In genomic region chr17:33629487-33630125, GRCm38 (mm10) we compare ENCODE assay signal across 8 mouse cellular contexts. TPM values are rescaled to one million over a fixed set of nuclear protein-coding genes. Genes with fewer than 3 reads are reported as not detected.
DNase-seq lines count a peak whose midpoint lies in the region; ATAC-seq and TF ChIP-seq lines count a peak whose summit lies in the region.

No protein-coding gene starts in this region.

- peaks cover 3% of the 10 kb centered on the region for H3K36me3 ChIP-seq in hindbrain, embryonic 16.5 days (ENCODE audit: control insufficient read depth, insufficient read depth, low read length)
- peaks cover 5% of the 10 kb centered on the region; the same call in 1 of the 2 replicates for H3K36me3 ChIP-seq in midbrain, postnatal 0 days (ENCODE audit: insufficient read depth, low read length)

- peak; percentile 13; the same call in 1 of the 2 replicates for TF ChIP-seq CTCF in midbrain, postnatal 0 days (IDR thresholded peaks at IDR 0.05)

- no peaks in the 10 kb centered on the region for H3K9me3 ChIP-seq in hindbrain, embryonic 16.5 days (ENCODE audit: control insufficient read depth, low read length)
- no peaks in the 10 kb centered on the region for H3K9me3 ChIP-seq in midbrain, postnatal 0 days (ENCODE audit: low read length)

- peak overlapping the region; percentile 87 for H3K9ac ChIP-seq in hindbrain, embryonic 16.5 days (ENCODE audit: low read depth, low read length)
- peak overlapping the region; percentile 77 for H3K9ac ChIP-seq in midbrain, postnatal 0 days (replicated peaks; ENCODE audit: low read length, poor library complexity, severe bottlenecking)

- peak; percentile 39 for DNase-seq in cerebellum, adult 8-10 months
- DNase-seq in cerebellum, adult 11 months = no peak
- DNase-seq in spleen, postnatal 4 days (ENCODE audit: low spot score in 2 of 2) = peak; percentile 25 to 68
- no peak for DNase-seq in spleen, postnatal 36 days (ENCODE audit: low spot score in 2 of 2)
- DNase-seq in midbrain, postnatal 0 days (ENCODE audit: low spot score) = no peak
- DNase-seq in urinary bladder, postnatal 25 days (ENCODE audit: low spot score) = no peak
- no peak for DNase-seq in left cerebral cortex, adult 11 months (ENCODE audit: low spot score)

- no peaks in the 10 kb centered on the region for H3K27me3 ChIP-seq in hindbrain, embryonic 16.5 days (replicated peaks; ENCODE audit: control insufficient read depth, insufficient read depth, low read length)
- H3K27me3 ChIP-seq in midbrain, postnatal 0 days (ENCODE audit: insufficient read depth, low read length) = no peaks in the 10 kb centered on the region

- H3K4me1 ChIP-seq in hindbrain, embryonic 16.5 days (ENCODE audit: control insufficient read depth, insufficient read depth, low read depth, low read length) = peaks cover 27% of the 10 kb centered on the region
- peaks cover 10% of the 10 kb centered on the region for H3K4me1 ChIP-seq in midbrain, postnatal 0 days (ENCODE audit: insufficient read depth, low read length)

- WGBS in hindbrain, embryonic 16.5 days = 73% methylated on average over 12 of the region's 12 CpGs
- 72% methylated on average over 12 of the region's 12 CpGs for WGBS in midbrain, postnatal 0 days

- peak overlapping the region; percentile 97 for H3K27ac ChIP-seq in hindbrain, embryonic 16.5 days (ENCODE audit: low read depth, low read length)
- H3K27ac ChIP-seq in midbrain, postnatal 0 days (ENCODE audit: low read depth, low read length) = peak overlapping the region; percentile 96

- peak; percentile 7 for ATAC-seq in hindbrain, embryonic 16.5 days
- peak; percentile 11; the same call in 1 of the 2 replicates for ATAC-seq in midbrain, postnatal 0 days (ENCODE audit: low FRiP score)

- H3K4me3 ChIP-seq in hindbrain, embryonic 16.5 days (ENCODE audit: low read length) = peak overlapping the region; percentile 61
- peak overlapping the region; percentile 58 for H3K4me3 ChIP-seq in midbrain, postnatal 0 days (ENCODE audit: low read depth, low read length)

- H3K4me2 ChIP-seq in hindbrain, embryonic 16.5 days (ENCODE audit: low read length) = peak overlapping the region; percentile 83
- H3K4me2 ChIP-seq in midbrain, postnatal 0 days (ENCODE audit: low read depth, low read length, poor library complexity, severe bottlenecking) = peak overlapping the region; percentile 49

RNA-seq across cellular contexts. Expression of gene Zfp414, which starts 0.7 kb away (rescaled TPM):
- 50.9 and 71.0 TPM in 2 replicates for polyA plus RNA-seq in hindbrain, embryonic 16.5 days (2015; fragmentation: Nextera tagmentation; extraction: Ambion mirVana)
- total RNA-seq in midbrain, postnatal 0 days (2014; rRNA removed) = 43.8 and 58.8 TPM in 2 replicates
- polyA plus RNA-seq in midbrain, postnatal 0 days (2015; fragmentation: Nextera tagmentation; extraction: Ambion mirVana) = 89.1 and 96.0 TPM in 2 replicates

RNA-seq across cellular contexts. Expression of gene Pram1, which starts 8.2 kb away (rescaled TPM):
- 0.15 and 0.51 TPM in 2 replicates for polyA plus RNA-seq in hindbrain, embryonic 16.5 days (2015; fragmentation: Nextera tagmentation; extraction: Ambion mirVana)
- total RNA-seq in midbrain, postnatal 0 days (2014; rRNA removed) = not detected in 2 replicates
- polyA plus RNA-seq in midbrain, postnatal 0 days (2015; fragmentation: Nextera tagmentation; extraction: Ambion mirVana) = 0.41 TPM in 1 of 2 replicates, not detected in the other

RNA-seq across cellular contexts. Expression of gene Hnrnpm, which starts 57.1 kb away (rescaled TPM):
- 161 and 194 TPM in 2 replicates for polyA plus RNA-seq in hindbrain, embryonic 16.5 days (2015; fragmentation: Nextera tagmentation; extraction: Ambion mirVana)
- 48.7 and 58.1 TPM in 2 replicates for total RNA-seq in midbrain, postnatal 0 days (2014; rRNA removed)
- polyA plus RNA-seq in midbrain, postnatal 0 days (2015; fragmentation: Nextera tagmentation; extraction: Ambion mirVana) = 113 and 124 TPM in 2 replicates

Comparison
In these comparisons a context has a peak if more than half of its experiments do, and no peak if none do; other contexts are left out.
1. DNase-seq: peak in cerebellum, adult 8-10 months (single experiment) and spleen, postnatal 4 days (2 of 2); none in cerebellum, adult 11 months (single experiment), spleen, postnatal 36 days (0 of 2), midbrain, postnatal 0 days (single experiment), urinary bladder, postnatal 25 days (single experiment) and left cerebral cortex, adult 11 months (single experiment).